Mouse (Mus musculus) kidney, adult 2 months (tissue): ENCODE measurements at regions not wholly inside any gene's neighbourhood (a gene's known extent, or its start where the extent isn't known, plus 50 kb on each side); places are given as distances from the start of the nearest gene placed in this dataset.

Source experiments
- DNase-seq: peaks from one replicate; pipeline ENCODE4 v3.0.0; 2021
- H3K27ac ChIP-seq: fragments of 200-500 bp; 2 replicates; pipeline ENCODE4 v1.5.1; 2012; ENCODE audit warnings: low read depth, low read length, control low read depth, inconsistent platforms; ENCODE audit not compliant: insufficient read depth
- H3K27me3 ChIP-seq: fragments of 200-500 bp; replicated peaks from 2 replicates; pipeline ENCODE4 v1.6.1; 2012; ENCODE audit warnings: mild to moderate bottlenecking, moderate library complexity, low read length, inconsistent platforms; ENCODE audit not compliant: control insufficient read depth, insufficient read depth
- H3K36me3 ChIP-seq: fragments of 200-500 bp; 2 replicates; pipeline ENCODE4 v1.6.1; 2012; ENCODE audit warnings: mild to moderate bottlenecking, moderate library complexity, low read length, inconsistent platforms; ENCODE audit not compliant: control insufficient read depth, insufficient read depth
- H3K4me1 ChIP-seq: fragments of 200-500 bp; 2 replicates; pipeline ENCODE4 v1.6.1; 2011; ENCODE audit warnings: low read length; ENCODE audit not compliant: control insufficient read depth, insufficient read depth
- H3K4me3 ChIP-seq: fragments of 200-500 bp; 2 replicates; pipeline ENCODE4 v1.5.1; 2011; ENCODE audit warnings: mild to moderate bottlenecking, low read depth, low read length, control low read depth; ENCODE audit not compliant: insufficient read depth
- CTCF ChIP-seq: fragments of 200-500 bp; conservative IDR thresholded peaks from 2 replicates; pipeline ENCODE4 v1.5.1; 2011; ENCODE audit warnings: low read depth, mild to moderate bottlenecking, control low read depth, low read length, moderate library complexity, mixed read lengths; ENCODE audit not compliant: insufficient read depth, insufficient read length
- POLR2A ChIP-seq: fragments of 200-500 bp; IDR thresholded peaks from one replicate; pipeline ENCODE4 v1.6.1; 2011; ENCODE audit warnings: low read depth, low read length, control low read depth
- WGBS: fragments of 180-500 bp; shearing (Covaris S2); methylation state at CpG from one replicate; pipeline ENCODE4 v1.1.7; 2018; 5-methylcytosine and 5-hydroxymethylcytosine counted together

DNA sequence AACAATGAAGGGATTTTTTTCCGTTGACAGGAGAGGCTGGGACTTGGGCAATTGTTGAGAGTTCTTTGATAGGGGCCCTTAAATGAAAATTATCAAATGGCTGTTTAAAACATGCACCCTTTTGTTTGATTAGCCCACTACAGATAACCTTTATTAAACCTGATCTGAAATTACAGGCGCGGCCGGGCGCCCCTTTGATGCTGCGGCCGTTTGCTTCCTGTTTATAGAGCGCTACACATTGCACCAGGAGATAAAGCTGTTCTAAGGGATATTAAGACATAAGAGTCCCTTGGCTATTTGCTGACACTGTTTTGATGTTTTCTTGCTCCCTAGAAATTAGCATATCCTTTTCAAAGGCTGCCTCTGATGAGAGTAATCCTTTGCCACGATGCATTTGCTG is 73.8 kb downstream of the E030025P04Rik start:
- no peak overlapping the region for H3K27ac ChIP-seq
- no peaks in the 10 kb centered on the region for H3K36me3 ChIP-seq
- H3K4me3 ChIP-seq, result no peak overlapping the region
- no peaks in the 10 kb centered on the region; the same call in 1 of the 2 replicates for H3K27me3 ChIP-seq
- no peaks in the 10 kb centered on the region for H3K4me1 ChIP-seq
- WGBS, result 42% methylated on average over 9 of the region's 9 CpGs
- TF ChIP-seq POLR2A (no peak), CTCF (no peak)
- DNase-seq, result no peak

DNA sequence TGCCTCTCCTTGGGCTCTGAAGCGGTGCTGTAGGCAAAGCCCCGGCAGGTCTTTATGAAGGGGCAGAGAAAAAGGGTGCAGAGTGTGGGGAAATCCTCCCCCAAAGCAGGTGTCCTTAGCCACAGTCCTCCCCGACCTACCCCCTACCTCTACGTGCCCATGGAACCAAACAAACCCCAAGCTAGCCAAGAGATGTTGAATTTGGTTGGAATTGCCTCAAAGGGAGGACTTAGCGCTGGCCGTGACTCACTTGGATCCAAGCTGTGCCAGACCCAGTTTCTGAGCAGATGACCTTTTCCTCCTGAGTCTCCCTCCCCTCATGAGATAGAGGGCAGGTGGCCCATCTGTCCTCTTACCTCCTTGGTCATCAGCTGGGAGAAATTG is 74.9 kb downstream of the E030025P04Rik start:
- Histone ChIP-seq H3K27me3 (no peaks in the 10 kb centered on the region; the same call in 1 of the 2 replicates), H3K4me3 (no peak overlapping the region), H3K36me3 (no peaks in the 10 kb centered on the region), H3K27ac (no peak overlapping the region), H3K4me1 (no peaks in the 10 kb centered on the region)
- 44% methylated on average over 6 of the region's 6 CpGs for WGBS
- TF ChIP-seq CTCF (no peak), POLR2A (no peak)
- DNase-seq, result no peak

DNA sequence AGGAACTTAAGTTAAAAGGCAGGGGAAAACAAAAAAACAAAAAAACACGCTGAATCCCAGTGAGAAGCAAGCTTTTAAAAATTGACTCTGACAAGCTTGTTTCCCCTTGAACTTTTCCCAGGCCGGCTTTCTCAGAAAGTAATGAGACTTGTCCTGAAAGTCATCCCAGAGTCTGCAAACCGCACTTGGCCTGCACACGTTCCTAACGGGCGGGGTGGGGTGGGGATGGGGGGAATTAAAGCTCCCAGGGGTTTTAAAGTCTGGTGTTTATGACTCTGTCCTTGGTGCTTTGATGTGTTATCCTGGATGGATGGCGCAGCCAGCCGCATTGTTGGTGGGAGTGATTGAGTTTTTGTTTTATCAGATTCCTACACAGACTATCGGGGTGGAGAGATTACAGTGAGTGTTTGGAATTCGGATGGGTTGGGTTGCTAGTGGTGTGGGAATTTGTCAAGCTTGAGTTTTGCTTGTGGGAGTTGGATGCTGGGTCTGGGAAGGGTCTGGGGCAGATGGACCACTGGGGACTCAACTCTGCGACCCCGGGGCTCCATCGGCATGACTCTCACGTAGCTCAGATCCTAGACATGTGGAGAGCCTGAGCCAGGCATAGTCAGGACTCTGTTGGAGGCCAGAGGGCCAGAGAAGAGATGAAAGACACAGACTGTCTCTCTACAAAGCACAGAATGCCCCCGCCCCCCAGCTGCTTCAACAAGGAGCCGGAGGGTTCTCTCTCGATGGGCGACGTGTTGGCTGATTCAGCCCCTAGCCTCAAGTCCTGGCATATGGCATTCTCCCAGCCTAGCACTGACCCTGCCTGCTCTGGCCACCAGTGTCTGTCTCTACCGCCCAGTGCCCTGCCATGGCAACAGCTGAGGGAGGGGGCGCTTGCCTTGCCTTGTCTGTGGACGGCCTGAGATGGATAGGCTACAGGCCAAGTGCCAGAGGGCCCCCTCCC is 75.5 kb downstream of the E030025P04Rik start:
- no peak for DNase-seq
- no peak overlapping the region for H3K27ac ChIP-seq
- H3K27me3 ChIP-seq, result no peaks in the 10 kb centered on the region; the same call in 1 of the 2 replicates
- H3K4me3 ChIP-seq, result no peak overlapping the region
- TF ChIP-seq POLR2A, result no peak
- H3K36me3 ChIP-seq, result no peaks in the 10 kb centered on the region
- 20% methylated on average over 22 of the region's 22 CpGs for WGBS
- no peaks in the 10 kb centered on the region for H3K4me1 ChIP-seq

DNA sequence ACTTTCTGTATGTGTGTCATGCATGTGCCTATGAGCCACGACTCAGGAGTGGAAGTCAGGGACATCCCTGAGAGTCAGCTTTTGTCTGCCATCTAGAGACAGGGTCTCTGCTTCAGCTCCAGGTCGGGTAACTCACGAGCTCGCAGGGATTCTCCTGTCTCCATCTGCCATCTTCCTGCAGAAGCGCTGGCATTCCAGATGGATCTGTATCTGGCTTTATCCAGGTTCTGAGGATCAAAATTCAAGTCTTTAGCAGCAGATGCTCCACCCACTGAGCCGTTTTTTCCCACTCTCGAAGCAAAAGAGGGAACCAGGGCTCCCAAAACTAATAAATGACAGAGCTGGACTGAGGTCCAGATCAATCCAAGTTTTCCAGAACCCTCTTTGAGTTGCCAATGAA is 76.4 kb downstream of the E030025P04Rik start:
- Histone ChIP-seq H3K27me3 (no peaks in the 10 kb centered on the region; the same call in 1 of the 2 replicates), H3K27ac (no peak overlapping the region), H3K4me3 (no peak overlapping the region), H3K36me3 (no peaks in the 10 kb centered on the region), H3K4me1 (no peaks in the 10 kb centered on the region)
- WGBS, result 67% methylated on average over 7 of the region's 7 CpGs
- no peak for DNase-seq
- TF ChIP-seq POLR2A (no peak), CTCF (no peak)

DNA sequence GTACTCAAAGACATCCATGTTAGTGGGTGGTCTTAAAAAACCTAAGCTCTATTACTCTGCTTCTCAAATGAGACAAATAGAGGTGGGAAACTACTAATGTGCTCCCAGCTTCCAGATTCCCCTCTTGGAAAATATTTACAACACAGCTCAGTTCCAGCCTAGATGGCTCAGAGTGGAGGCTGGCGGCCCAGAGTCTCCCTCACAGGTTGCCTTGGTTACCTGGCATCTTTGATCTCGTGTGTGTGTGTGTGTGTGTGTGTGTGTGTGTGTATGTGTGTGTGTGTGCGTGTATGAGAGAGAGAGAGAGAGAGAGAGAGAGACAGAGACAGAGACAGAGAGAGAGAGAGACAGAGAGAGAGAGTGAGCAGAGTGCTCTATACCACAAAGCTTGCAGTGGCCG is 82.2 kb downstream of the E030025P04Rik start:
- Histone ChIP-seq H3K4me3 (no peak overlapping the region), H3K4me1 (no peaks in the 10 kb centered on the region), H3K36me3 (no peaks in the 10 kb centered on the region), H3K27me3 (no peaks in the 10 kb centered on the region), H3K27ac (no peak overlapping the region)
- 60% methylated on average over 4 of the region's 4 CpGs for WGBS
- TF ChIP-seq CTCF (no peak), POLR2A (no peak)
- no peak for DNase-seq

DNA sequence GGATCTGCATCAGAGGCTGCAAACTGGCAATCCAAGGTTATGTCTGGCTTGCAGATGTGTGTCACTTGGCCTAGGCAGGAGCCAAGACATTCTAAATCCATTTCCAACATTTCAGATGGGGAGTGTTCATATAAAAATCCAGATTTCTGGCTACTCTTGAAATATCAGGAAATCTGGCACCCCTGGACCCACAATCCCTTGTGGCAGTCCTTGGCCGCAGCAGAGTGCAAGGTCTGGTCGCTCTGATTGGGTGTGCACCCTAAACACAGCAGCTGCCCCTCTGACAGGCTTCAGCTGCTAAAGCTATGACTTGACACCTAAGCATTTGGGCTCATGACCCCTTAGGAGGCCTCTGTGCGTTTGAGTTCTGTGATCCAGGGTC is 83.7 kb downstream of the E030025P04Rik start:
- DNase-seq, result no peak
- H3K27me3 ChIP-seq, result no peaks in the 10 kb centered on the region
- no peak overlapping the region for H3K4me3 ChIP-seq
- TF ChIP-seq CTCF (no peak), POLR2A (no peak)
- H3K27ac ChIP-seq, result no peak overlapping the region
- H3K36me3 ChIP-seq, result no peaks in the 10 kb centered on the region
- H3K4me1 ChIP-seq, result no peaks in the 10 kb centered on the region
- 46% methylated on average over 3 of the region's 3 CpGs for WGBS

DNA sequence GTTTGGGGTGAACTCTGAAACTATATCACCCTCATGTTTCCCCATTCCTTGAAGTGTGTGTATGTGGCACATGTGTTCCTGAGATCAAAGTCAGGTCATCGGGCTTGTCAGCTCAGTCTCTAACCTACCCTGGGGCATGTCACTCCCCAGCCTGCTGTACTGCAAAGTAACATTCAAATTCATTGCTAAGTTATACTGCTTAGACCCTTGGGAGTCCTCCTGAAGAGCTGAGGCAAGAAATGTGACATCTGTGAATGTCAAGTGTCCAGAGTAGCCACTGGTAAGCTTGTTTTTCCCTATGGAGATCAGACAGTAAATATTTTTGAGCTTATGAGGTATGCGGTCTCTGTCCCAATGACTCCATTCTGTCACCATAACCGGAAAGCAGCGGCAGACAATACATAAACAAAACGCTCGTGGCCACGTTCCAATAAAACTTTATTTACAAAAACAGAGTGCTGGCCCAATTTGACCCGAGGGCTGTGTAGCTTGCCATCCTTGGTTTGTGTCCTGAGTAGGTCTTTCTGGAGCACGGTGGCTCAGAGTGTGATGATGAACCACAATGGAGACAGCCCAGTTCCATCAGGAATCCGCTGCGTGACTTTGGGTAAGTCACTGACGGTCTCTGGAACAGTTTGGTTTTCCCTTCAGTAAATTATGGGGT is 84.2 kb downstream of the E030025P04Rik start:
- H3K27me3 ChIP-seq, result no peaks in the 10 kb centered on the region
- no peak overlapping the region for H3K27ac ChIP-seq
- no peak overlapping the region for H3K4me3 ChIP-seq
- 82% methylated on average over 12 of the region's 12 CpGs for WGBS
- no peaks in the 10 kb centered on the region for H3K36me3 ChIP-seq
- TF ChIP-seq CTCF (no peak), POLR2A (no peak)
- DNase-seq, result no peak
- H3K4me1 ChIP-seq, result no peaks in the 10 kb centered on the region
